Mouse (Mus musculus) heart, embryonic 15.5 days (tissue): ENCODE measurements at regions not wholly inside any gene's neighbourhood (a gene's known extent, or its start where the extent isn't known, plus 50 kb on each side); places are given as distances from the start of the nearest gene placed in this dataset.

Experiments used
- ATAC-seq: fragments of 200-750 bp; cut with Nextera tagmentation; replicated peaks from 2 replicates; pipeline ENCODE4 v1.8.0; 2017; ENCODE audit warnings: low read depth, moderate TSS enrichment; ENCODE audit not compliant: insufficient number of reproducible peaks, insufficient read depth, low FRiP score
- H3K27ac ChIP-seq: fragments of 300-500 bp; sonication (generic); 2 replicates; pipeline ENCODE4 v1.5.1; 2015; ENCODE audit warnings: mild to moderate bottlenecking, inconsistent platforms
- H3K27me3 ChIP-seq: fragments of 300-500 bp; sonication (generic); 2 replicates; pipeline ENCODE4 v1.6.1; 2015; ENCODE audit warnings: inconsistent platforms
- H3K36me3 ChIP-seq: fragments of 300-500 bp; sonication (generic); 2 replicates; pipeline ENCODE4 v1.6.1; 2015; ENCODE audit warnings: mild to moderate bottlenecking, inconsistent platforms
- H3K4me1 ChIP-seq: fragments of 300-500 bp; sonication (generic); replicated peaks from 2 replicates; pipeline ENCODE4 v1.6.1; 2015; ENCODE audit warnings: inconsistent platforms
- H3K4me2 ChIP-seq: fragments of 300-500 bp; sonication (generic); 2 replicates; pipeline ENCODE4 v1.6.1; 2015; ENCODE audit warnings: inconsistent platforms, mild to moderate bottlenecking, moderate library complexity
- H3K4me3 ChIP-seq: fragments of 300-500 bp; sonication (generic); 2 replicates; pipeline ENCODE4 v1.5.1; 2015; ENCODE audit warnings: mild to moderate bottlenecking, inconsistent platforms
- H3K9ac ChIP-seq: fragments of 300-500 bp; sonication (generic); 2 replicates; pipeline ENCODE4 v1.6.1; 2015; ENCODE audit warnings: mild to moderate bottlenecking, inconsistent platforms
- H3K9me3 ChIP-seq: fragments of 300-500 bp; sonication (generic); replicated peaks from 2 replicates; pipeline ENCODE4 v1.6.1; 2016; ENCODE audit warnings: inconsistent platforms
- WGBS: fragments of 180-500 bp; shearing (Covaris S2); methylation state at CpG from one replicate; pipeline ENCODE4 v1.1.7; 2015; ENCODE audit warnings: mixed read lengths; 5-methylcytosine and 5-hydroxymethylcytosine counted together

- H3K4me3 ChIP-seq, result peak overlapping the region; percentile 31
- no peak overlapping the region for H3K27ac ChIP-seq
- no peak for ATAC-seq
- peak overlapping the region; percentile 50 for H3K4me2 ChIP-seq
- peaks cover 6% of the 10 kb centered on the region; the same call in 1 of the 2 replicates for H3K4me1 ChIP-seq
- no peak overlapping the region for H3K9ac ChIP-seq
- H3K27me3 ChIP-seq, result no peaks in the 10 kb centered on the region
- WGBS, result 50% methylated on average over 17 of the region's 17 CpGs
- no peaks in the 10 kb centered on the region for H3K9me3 ChIP-seq
- H3K36me3 ChIP-seq, result no peaks in the 10 kb centered on the region
Measured at GRCm38 (mm10) chr15:51591406-51592068, 2293.2 kb upstream of the Gm7489 start.

GRCm38 (mm10) chr15:51592069-51592435 is 2292.7 kb upstream of the Gm7489 start:
- Histone ChIP-seq H3K9me3 (no peaks in the 10 kb centered on the region), H3K27ac (no peak overlapping the region), H3K36me3 (no peaks in the 10 kb centered on the region), H3K4me1 (peaks cover 6% of the 10 kb centered on the region; the same call in 1 of the 2 replicates), H3K4me2 (peak overlapping the region; percentile 50), H3K4me3 (peak overlapping the region; percentile 31), H3K9ac (no peak overlapping the region), H3K27me3 (no peaks in the 10 kb centered on the region)
- 42% methylated on average over 9 of the region's 9 CpGs for WGBS
- ATAC-seq, result peak; percentile 18; the same call in 1 of the 2 replicates

GRCm38 (mm10) chr15:51592511-51593498 is 2291.9 kb upstream of the Gm7489 start:
- peak overlapping the region; percentile 50 for H3K4me2 ChIP-seq
- no peaks in the 10 kb centered on the region for H3K27me3 ChIP-seq
- H3K27ac ChIP-seq, result no peak overlapping the region
- H3K4me3 ChIP-seq, result no peak overlapping the region
- WGBS, result 61% methylated on average over 13 of the region's 13 CpGs
- H3K9ac ChIP-seq, result no peak overlapping the region
- no peaks in the 10 kb centered on the region for H3K9me3 ChIP-seq
- H3K36me3 ChIP-seq, result no peaks in the 10 kb centered on the region
- peaks cover 6% of the 10 kb centered on the region; the same call in 1 of the 2 replicates for H3K4me1 ChIP-seq
- peak; percentile 50; the same call in 1 of the 2 replicates for ATAC-seq

- Histone ChIP-seq H3K27me3 (no peaks in the 10 kb centered on the region), H3K4me1 (peaks cover 6% of the 10 kb centered on the region; the same call in 1 of the 2 replicates), H3K27ac (no peak overlapping the region), H3K4me3 (no peak overlapping the region), H3K9ac (no peak overlapping the region), H3K9me3 (no peaks in the 10 kb centered on the region), H3K36me3 (no peaks in the 10 kb centered on the region), H3K4me2 (no peak overlapping the region)
- no peak for ATAC-seq
- WGBS, result 54% methylated on average over 5 of the region's 5 CpGs
Measured at GRCm38 (mm10) chr15:51594060-51594459, 2290.6 kb upstream of the Gm7489 start.

GRCm38 (mm10) chr15:51595655-51596054 is 2289.1 kb upstream of the Gm7489 start:
- no peak overlapping the region for H3K4me2 ChIP-seq
- no peaks in the 10 kb centered on the region for H3K36me3 ChIP-seq
- H3K9me3 ChIP-seq, result no peaks in the 10 kb centered on the region
- ATAC-seq, result 0 out of 2 replicates have a peak, but pooled peaks have one; percentile 35
- H3K27me3 ChIP-seq, result no peaks in the 10 kb centered on the region
- 55% methylated on average over 1 of the region's 1 CpGs for WGBS
- no peak overlapping the region for H3K4me3 ChIP-seq
- H3K9ac ChIP-seq, result no peak overlapping the region
- no peak overlapping the region for H3K27ac ChIP-seq
- peaks cover 6% of the 10 kb centered on the region; the same call in 1 of the 2 replicates for H3K4me1 ChIP-seq

- no peak for ATAC-seq
Measured at GRCm38 (mm10) chr15:51597841-51598240, 2286.9 kb upstream of the Gm7489 start.

GRCm38 (mm10) chr15:51601128-51601855 is 2283.4 kb upstream of the Gm7489 start:
- no peak for ATAC-seq
- H3K9ac ChIP-seq, result no peak overlapping the region
- no peaks in the 10 kb centered on the region for H3K27me3 ChIP-seq
- H3K4me2 ChIP-seq, result no peak overlapping the region
- 55% methylated on average over 10 of the region's 10 CpGs for WGBS
- H3K9me3 ChIP-seq, result no peaks in the 10 kb centered on the region
- no peak overlapping the region for H3K27ac ChIP-seq
- H3K4me1 ChIP-seq, result no peaks in the 10 kb centered on the region
- H3K4me3 ChIP-seq, result no peak overlapping the region
- H3K36me3 ChIP-seq, result no peaks in the 10 kb centered on the region

More at GRCm38 (mm10) chr15:51597841-51598240, 2286.9 kb upstream of the Gm7489 start:
- Histone ChIP-seq H3K36me3 (no peaks in the 10 kb centered on the region), H3K9me3 (no peaks in the 10 kb centered on the region), H3K27ac (no peak overlapping the region), H3K27me3 (no peaks in the 10 kb centered on the region), H3K4me1 (no peaks in the 10 kb centered on the region), H3K4me2 (no peak overlapping the region), H3K9ac (no peak overlapping the region), H3K4me3 (no peak overlapping the region)
- WGBS, result 80% methylated on average over 3 of the region's 3 CpGs

- ATAC-seq, result no peak
Measured at GRCm38 (mm10) chr15:51621455-51621854, 2263.3 kb upstream of the Gm7489 start.

GRCm38 (mm10) chr15:51627463-51627862 is 2257.2 kb upstream of the Gm7489 start:
- WGBS, result 85% methylated on average over 5 of the region's 5 CpGs
- Histone ChIP-seq H3K4me2 (no peak overlapping the region), H3K9me3 (no peaks in the 10 kb centered on the region), H3K36me3 (no peaks in the 10 kb centered on the region), H3K4me3 (no peak overlapping the region), H3K27ac (no peak overlapping the region), H3K9ac (no peak overlapping the region), H3K27me3 (no peaks in the 10 kb centered on the region), H3K4me1 (no peaks in the 10 kb centered on the region)
- ATAC-seq, result no peak

More at GRCm38 (mm10) chr15:51621455-51621854, 2263.3 kb upstream of the Gm7489 start:
- no peaks in the 10 kb centered on the region for H3K4me1 ChIP-seq
- no peak overlapping the region for H3K4me2 ChIP-seq
- no peaks in the 10 kb centered on the region for H3K27me3 ChIP-seq
- H3K9ac ChIP-seq, result no peak overlapping the region
- no peaks in the 10 kb centered on the region for H3K9me3 ChIP-seq
- no peak overlapping the region for H3K27ac ChIP-seq
- WGBS, result 65% methylated on average over 6 of the region's 6 CpGs
- no peaks in the 10 kb centered on the region for H3K36me3 ChIP-seq
- no peak overlapping the region for H3K4me3 ChIP-seq

GRCm38 (mm10) chr15:51628518-51628917 is 2256.2 kb upstream of the Gm7489 start:
- Histone ChIP-seq H3K4me1 (no peaks in the 10 kb centered on the region), H3K36me3 (no peaks in the 10 kb centered on the region), H3K9me3 (no peaks in the 10 kb centered on the region), H3K4me2 (no peak overlapping the region), H3K4me3 (no peak overlapping the region), H3K9ac (no peak overlapping the region), H3K27me3 (no peaks in the 10 kb centered on the region), H3K27ac (no peak overlapping the region)
- ATAC-seq, result no peak
- 58% methylated on average over 4 of the region's 4 CpGs for WGBS

- H3K27me3 ChIP-seq, result no peaks in the 10 kb centered on the region
- no peak overlapping the region for H3K4me3 ChIP-seq
- ATAC-seq, result no peak
- H3K9me3 ChIP-seq, result no peaks in the 10 kb centered on the region
- no peaks in the 10 kb centered on the region for H3K4me1 ChIP-seq
- no peaks in the 10 kb centered on the region for H3K36me3 ChIP-seq
- WGBS, result 77% methylated on average over 10 of the region's 10 CpGs
- H3K27ac ChIP-seq, result no peak overlapping the region
- no peak overlapping the region for H3K9ac ChIP-seq
- no peak overlapping the region for H3K4me2 ChIP-seq
Measured at GRCm38 (mm10) chr15:51631881-51632280, 2252.8 kb upstream of the Gm7489 start.
